Mouse (Mus musculus): ENCODE measurements around the gene 4930572O03Rik. TPM values are rescaled to one million over a fixed set of nuclear protein-coding genes. Genes with fewer than 3 reads are reported as not detected.
"Not testable (repeated sequence)": the region's sequence is repeated elsewhere in the genome, so short reads cannot be mapped to it uniquely, and the experiment has no call there.

4930572O03Rik gene
- total and polyA plus RNA-seq, 2 experiments from 2014 or later: not detected

DNA sequence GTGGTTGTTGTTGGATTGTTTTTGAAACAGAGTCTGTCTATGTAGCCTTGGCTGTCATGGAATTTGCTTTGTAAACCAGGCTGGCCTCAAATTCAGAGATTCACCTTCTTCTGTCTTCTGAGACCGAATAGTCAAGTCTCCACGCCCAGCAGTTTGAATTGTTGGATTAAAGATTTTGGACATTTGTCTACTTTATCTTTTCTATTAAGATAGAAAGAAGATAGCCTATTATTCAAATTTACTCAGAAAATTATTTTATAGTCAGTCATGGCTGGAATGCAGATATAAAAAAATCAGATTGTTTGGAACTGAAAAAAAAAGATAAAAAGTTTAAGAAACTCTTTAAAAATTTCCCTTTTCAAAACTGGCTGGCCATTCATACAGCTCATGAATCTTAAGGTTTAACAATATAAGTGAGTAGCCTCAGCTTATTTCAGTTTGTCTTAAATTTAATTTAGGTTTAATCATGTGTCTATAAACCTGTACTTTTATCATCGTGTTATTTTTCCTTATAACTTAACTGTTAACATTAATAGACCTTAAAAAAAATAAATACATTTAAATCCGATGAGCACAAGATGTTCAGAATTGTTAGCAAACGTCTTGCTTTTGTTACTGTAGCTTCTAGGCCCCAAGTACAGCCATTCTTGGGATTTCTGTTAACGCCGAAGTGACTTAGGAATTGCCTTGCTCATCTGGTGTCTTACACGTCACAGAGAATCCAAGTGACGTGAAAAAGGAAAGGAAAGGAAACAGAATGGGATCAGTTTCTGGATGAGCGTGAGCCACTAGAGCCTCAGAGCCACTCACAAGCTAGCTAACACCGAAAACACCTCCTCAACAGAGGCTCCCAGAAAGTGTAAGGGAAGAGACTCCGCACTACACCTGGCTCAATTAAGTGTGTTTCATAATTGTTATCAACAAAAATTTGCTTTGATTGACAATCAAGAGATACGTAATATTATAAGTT is 23.4 kb upstream of the 4930572O03Rik start:
- not testable (repeated sequence) for H3K9me3 ChIP-seq (replicated peaks; ENCODE audit: control insufficient read depth, low read length); H3K4me2 ChIP-seq (ENCODE audit: low read depth, low read length); H3K9ac ChIP-seq (replicated peaks; ENCODE audit: low read depth, low read length); H3K27me3 ChIP-seq (ENCODE audit: control insufficient read depth, insufficient read depth, low read length); H3K4me1 ChIP-seq (ENCODE audit: control insufficient read depth, insufficient read depth); H3K27ac ChIP-seq (ENCODE audit: low read depth); H3K36me3 ChIP-seq (replicated peaks; ENCODE audit: control insufficient read depth, insufficient read depth, low read length); H3K4me3 ChIP-seq (ENCODE audit: low read depth, low read length)
- ATAC-seq (ENCODE audit: insufficient read depth, low read depth) (0 out of 2 replicates have a peak, but pooled peaks have one; percentile 8), DNase-seq (ENCODE audit: low spot score) (peak; percentile 4)
- WGBS: 60% methylated on average over 13 of the region's 13 CpGs

DNA sequence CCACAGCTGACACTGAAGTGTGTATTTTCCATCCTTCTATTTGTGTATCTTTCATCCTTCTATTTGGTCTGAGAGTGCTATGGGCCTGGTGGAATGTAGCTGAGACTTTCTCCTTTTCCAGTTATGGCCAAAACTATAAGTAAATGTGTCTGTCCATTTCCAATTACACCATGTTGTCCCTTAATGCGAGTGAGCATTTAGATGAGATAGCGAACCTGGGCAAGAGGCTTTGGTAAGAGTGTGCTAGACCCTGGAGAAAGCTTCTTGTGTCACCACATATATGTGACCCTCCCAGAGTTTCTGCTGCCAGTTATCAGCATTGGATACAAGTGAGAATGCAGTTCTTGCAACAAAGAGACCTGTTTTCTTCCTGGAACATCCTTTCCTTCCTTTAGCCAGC is 22.0 kb upstream of the 4930572O03Rik start:
- not testable (repeated sequence) for ATAC-seq (ENCODE audit: insufficient read depth, low read depth); H3K4me3 ChIP-seq (ENCODE audit: low read depth, low read length); H3K27me3 ChIP-seq (ENCODE audit: control insufficient read depth, insufficient read depth, low read length); H3K9ac ChIP-seq (replicated peaks; ENCODE audit: low read depth, low read length); H3K4me1 ChIP-seq (ENCODE audit: control insufficient read depth, insufficient read depth); H3K9me3 ChIP-seq (replicated peaks; ENCODE audit: control insufficient read depth, low read length); H3K36me3 ChIP-seq (replicated peaks; ENCODE audit: control insufficient read depth, insufficient read depth, low read length); H3K4me2 ChIP-seq (ENCODE audit: low read depth, low read length); H3K27ac ChIP-seq (ENCODE audit: low read depth)
- peak; percentile 5 for DNase-seq (ENCODE audit: low spot score)
- 47% methylated on average over 2 of the region's 2 CpGs for WGBS

DNA sequence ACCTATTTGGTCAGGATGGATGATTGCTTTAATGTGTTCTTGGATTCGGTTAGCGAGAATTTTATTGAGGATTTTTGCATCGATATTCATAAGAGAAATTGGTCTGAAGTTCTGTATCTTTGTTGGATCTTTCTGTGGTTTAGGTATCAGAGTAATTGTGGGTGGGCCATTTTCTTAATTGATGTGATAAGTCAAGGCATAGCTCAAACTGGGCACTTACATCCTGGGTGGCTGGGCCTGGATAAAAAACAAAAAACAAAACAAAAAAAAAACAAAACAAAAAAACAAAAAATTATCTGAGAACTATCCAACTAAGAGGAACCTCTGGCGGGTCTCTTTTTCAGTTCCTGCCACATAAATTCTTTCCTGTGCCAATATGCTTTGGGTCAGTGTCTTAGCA is 20.9 kb upstream of the 4930572O03Rik start:
- H3K9me3 ChIP-seq (replicated peaks; ENCODE audit: control insufficient read depth, low read length); H3K27ac ChIP-seq (ENCODE audit: low read depth); DNase-seq (ENCODE audit: low spot score); H3K4me1 ChIP-seq (ENCODE audit: control insufficient read depth, insufficient read depth); H3K4me3 ChIP-seq (ENCODE audit: low read depth, low read length); H3K4me2 ChIP-seq (ENCODE audit: low read depth, low read length); H3K27me3 ChIP-seq (ENCODE audit: control insufficient read depth, insufficient read depth, low read length); H3K36me3 ChIP-seq (replicated peaks; ENCODE audit: control insufficient read depth, insufficient read depth, low read length); H3K9ac ChIP-seq (replicated peaks; ENCODE audit: low read depth, low read length): not testable (repeated sequence)
- whole genome bisulfite sequencing: 79% methylated on average over 2 of the region's 4 CpGs
- ATAC-seq (ENCODE audit: insufficient read depth, low read depth): peak; percentile 74; the same call in 1 of the 2 replicates

DNA sequence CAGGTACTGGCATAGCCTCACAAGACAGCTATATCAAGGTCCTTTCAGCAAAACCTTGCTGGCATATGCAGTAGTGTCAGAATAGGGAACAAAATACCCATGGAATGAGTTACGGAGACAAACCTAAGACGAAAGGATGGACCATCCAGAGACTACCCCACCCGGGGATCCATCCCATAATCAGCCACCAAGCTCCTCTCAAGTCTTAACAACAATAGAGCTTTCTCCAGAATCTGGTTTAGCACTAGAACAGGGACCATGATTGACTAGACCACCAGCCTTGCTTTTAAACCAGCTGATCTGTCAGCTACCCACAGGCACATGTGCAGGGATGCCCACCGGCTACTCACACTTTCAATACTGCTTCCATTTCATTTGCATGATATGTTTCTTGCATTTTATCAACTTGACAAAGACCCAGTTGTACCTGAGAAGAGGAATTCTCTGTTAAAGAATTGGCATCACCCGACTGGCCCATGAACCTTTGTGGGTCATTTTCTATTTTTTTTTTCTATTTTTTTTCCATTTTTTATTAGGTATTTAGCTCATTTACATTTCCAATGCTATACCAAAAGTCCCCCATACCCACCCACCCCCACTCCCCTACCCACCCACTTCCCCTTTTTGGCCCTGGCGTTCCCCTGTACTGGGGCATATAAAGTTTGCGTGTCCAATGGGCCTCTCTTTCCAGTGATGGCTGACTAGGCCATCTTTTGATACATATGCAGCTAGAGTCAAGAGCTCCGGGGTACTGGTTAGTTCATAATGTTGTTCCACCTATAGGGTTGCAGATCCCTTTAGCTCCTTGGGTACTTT is 17.8 kb upstream of the 4930572O03Rik start:
- not testable (repeated sequence) for H3K36me3 ChIP-seq (replicated peaks; ENCODE audit: control insufficient read depth, insufficient read depth, low read length); H3K4me3 ChIP-seq (ENCODE audit: low read depth, low read length); DNase-seq (ENCODE audit: low spot score); H3K27ac ChIP-seq (ENCODE audit: low read depth); H3K4me2 ChIP-seq (ENCODE audit: low read depth, low read length); H3K9ac ChIP-seq (replicated peaks; ENCODE audit: low read depth, low read length); H3K4me1 ChIP-seq (ENCODE audit: control insufficient read depth, insufficient read depth); H3K27me3 ChIP-seq (ENCODE audit: control insufficient read depth, insufficient read depth, low read length)
- peak; percentile 49; the same call in 1 of the 2 replicates for ATAC-seq (ENCODE audit: insufficient read depth, low read depth)
- peaks cover 10% of the 10 kb centered on the region for H3K9me3 ChIP-seq (replicated peaks; ENCODE audit: control insufficient read depth, low read length)
- WGBS: 81% methylated on average over 5 of the region's 8 CpGs

DNA sequence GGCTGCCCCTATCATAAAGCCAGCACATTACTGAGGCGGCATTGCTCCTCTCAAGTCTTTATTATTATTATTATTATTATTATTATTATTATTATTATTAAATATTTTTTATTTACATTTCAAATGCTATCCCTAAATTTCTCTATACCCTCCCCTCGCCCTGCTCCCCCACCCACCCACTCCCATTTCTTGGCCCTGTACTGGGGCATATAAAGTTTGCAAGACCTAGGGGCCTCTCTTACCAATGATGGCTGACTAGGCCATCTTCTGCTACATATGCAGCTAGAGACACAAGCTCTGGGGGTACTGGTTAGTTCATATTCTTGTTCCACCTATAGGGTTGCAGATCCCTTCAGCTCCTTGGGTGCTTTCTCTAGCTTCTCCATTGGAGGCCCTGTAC is 17.1 kb upstream of the 4930572O03Rik start:
- H3K27ac ChIP-seq (ENCODE audit: low read depth); ATAC-seq (ENCODE audit: insufficient read depth, low read depth); H3K4me1 ChIP-seq (ENCODE audit: control insufficient read depth, insufficient read depth); H3K4me2 ChIP-seq (ENCODE audit: low read depth, low read length); H3K36me3 ChIP-seq (replicated peaks; ENCODE audit: control insufficient read depth, insufficient read depth, low read length); H3K9ac ChIP-seq (replicated peaks; ENCODE audit: low read depth, low read length); H3K27me3 ChIP-seq (ENCODE audit: control insufficient read depth, insufficient read depth, low read length); H3K4me3 ChIP-seq (ENCODE audit: low read depth, low read length); DNase-seq (ENCODE audit: low spot score): not testable (repeated sequence)
- WGBS: 72% methylated on average over 2 of the region's 2 CpGs
- peaks cover 10% of the 10 kb centered on the region for H3K9me3 ChIP-seq (replicated peaks; ENCODE audit: control insufficient read depth, low read length)

DNA sequence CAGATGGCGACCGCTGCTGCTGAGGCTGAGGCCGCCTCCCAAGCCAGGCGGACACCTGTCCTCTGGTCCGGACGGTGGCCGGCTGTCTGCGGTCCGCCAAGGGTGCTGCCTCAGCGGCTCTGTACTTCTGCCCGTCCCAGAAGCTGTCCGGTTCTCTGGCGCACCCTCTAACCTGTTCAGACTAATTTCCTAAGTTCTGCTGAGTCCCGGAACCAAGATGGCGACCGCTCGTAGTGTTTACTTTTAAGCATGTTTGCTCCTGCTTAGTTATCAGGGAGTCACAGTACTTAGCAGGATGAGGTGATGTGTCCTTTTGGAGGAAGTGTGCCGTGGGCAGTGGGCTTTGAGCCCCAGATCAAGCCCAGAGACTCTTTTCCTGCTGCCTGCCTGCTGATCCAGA is 13.9 kb upstream of the 4930572O03Rik start:
- not testable (repeated sequence) for DNase-seq (ENCODE audit: low spot score); H3K27me3 ChIP-seq (ENCODE audit: control insufficient read depth, insufficient read depth, low read length); H3K4me1 ChIP-seq (ENCODE audit: control insufficient read depth, insufficient read depth); H3K36me3 ChIP-seq (replicated peaks; ENCODE audit: control insufficient read depth, insufficient read depth, low read length); H3K9ac ChIP-seq (replicated peaks; ENCODE audit: low read depth, low read length); H3K27ac ChIP-seq (ENCODE audit: low read depth); H3K4me3 ChIP-seq (ENCODE audit: low read depth, low read length); H3K4me2 ChIP-seq (ENCODE audit: low read depth, low read length); H3K9me3 ChIP-seq (replicated peaks; ENCODE audit: control insufficient read depth, low read length)
- 78% methylated on average over 7 of the region's 18 CpGs for WGBS
- peak; percentile 41; the same call in 1 of the 2 replicates for ATAC-seq (ENCODE audit: insufficient read depth, low read depth)

DNA sequence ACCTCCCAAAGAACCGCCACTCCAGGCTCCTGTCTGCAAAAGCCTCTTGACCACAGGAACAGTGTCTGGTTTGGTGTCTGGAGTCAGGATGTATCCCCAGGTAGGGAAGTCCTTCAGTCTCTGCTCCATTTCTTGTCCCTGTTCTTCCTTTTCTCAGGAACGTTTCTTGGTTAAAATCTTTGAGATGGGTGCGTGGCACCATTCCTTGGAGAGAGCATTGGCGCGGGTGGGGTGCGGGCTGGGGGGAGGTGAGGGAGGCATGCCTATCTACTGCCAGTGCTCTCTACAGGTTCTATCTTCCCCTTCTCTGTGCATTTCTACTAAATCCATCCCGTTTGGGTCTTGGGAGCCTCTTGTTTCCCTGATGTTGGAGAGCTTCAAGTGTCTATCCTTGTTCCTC is 7.0 kb upstream of the 4930572O03Rik start:
- not testable (repeated sequence) for DNase-seq (ENCODE audit: low spot score); H3K27ac ChIP-seq (ENCODE audit: low read depth); H3K36me3 ChIP-seq (replicated peaks; ENCODE audit: control insufficient read depth, insufficient read depth, low read length); H3K9ac ChIP-seq (replicated peaks; ENCODE audit: low read depth, low read length); H3K4me3 ChIP-seq (ENCODE audit: low read depth, low read length); H3K4me2 ChIP-seq (ENCODE audit: low read depth, low read length); ATAC-seq (ENCODE audit: insufficient read depth, low read depth); H3K4me1 ChIP-seq (ENCODE audit: control insufficient read depth, insufficient read depth); H3K27me3 ChIP-seq (ENCODE audit: control insufficient read depth, insufficient read depth, low read length); H3K9me3 ChIP-seq (replicated peaks; ENCODE audit: control insufficient read depth, low read length)
- WGBS: 71% methylated on average over 7 of the region's 7 CpGs

Measured in heart, postnatal 0 days (tissue).